Mouse (Mus musculus) megakaryocyte, embryonic 14.5 days (primary cell): ENCODE data around the gene Mrpl48.

Experiments used
- FLI1 ChIP-seq: IDR thresholded peaks from 2 replicates; pipeline ENCODE4 v1.6.1; 2012; ENCODE audit warnings: low read length, inconsistent platforms, mixed read lengths
- GATA1 ChIP-seq: IDR thresholded peaks from 3 replicates; pipeline ENCODE4 v1.6.1; 2012; ENCODE audit warnings: mixed read lengths, low read length, inconsistent platforms, borderline replicate concordance

DNA sequence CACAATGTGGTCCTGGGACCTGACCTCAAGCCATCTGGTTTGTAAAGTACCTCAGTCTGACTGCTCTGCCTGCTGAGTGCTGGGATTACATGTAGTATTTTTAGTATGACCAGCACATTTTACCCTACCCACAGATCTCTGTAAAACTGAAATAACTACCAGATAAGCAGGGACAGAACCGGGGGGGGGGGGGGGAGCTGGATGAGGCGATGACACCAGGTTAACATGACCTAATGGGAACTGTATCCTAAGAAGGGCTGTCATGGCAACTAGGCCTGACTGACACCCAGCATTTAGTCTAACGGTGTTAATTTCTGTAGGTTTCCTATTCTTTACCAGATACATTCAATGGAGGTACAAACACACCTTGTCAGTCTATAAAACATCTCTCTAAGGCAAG, 58.3 kb downstream of the Mrpl48 start:
- TF ChIP-seq GATA1 (no peak), FLI1 (no peak)
